Mouse (Mus musculus): ENCODE results near the gene Ovol1. TPM values are rescaled to one million over a fixed set of nuclear protein-coding genes. Genes with fewer than 3 reads are reported as not detected.

Ovol1 gene
- total RNA-seq (2021) = not detected
- long read RNA-seq, experiment 1 = 0 reads
- long read RNA-seq, experiment 2 = 0 reads

GRCm38 (mm10) chr19:5560457-5561041 lies at the start of gene Ovol1:
Gene Ovol1, minus strand, starts transcription at chr19:5560646.
- DNase-seq = no peak
- intact Hi-C loops (cut with DNase I) = no loop called here

- peak; percentile 85 to 97 for DNase-seq
- intact Hi-C loops (cut with DNase I) = no loop called here
These were observed 49.3 kb upstream of the Ovol1 start, which contains the start of gene Kat5 for GRCm38 (mm10) chr19:5609547-5610404. Gene Kat5, minus strand, starts transcription at chr19:5610237.

GRCm38 (mm10) chr19:5609171-5609546 lies 48.7 kb upstream of the Ovol1 start:
- DNase-seq = no peak
- intact Hi-C loops (cut with DNase I) = no loop called here

GRCm38 (mm10) chr19:5608707-5609106 lies 48.3 kb upstream of the Ovol1 start:
- DNase-seq = no peak

GRCm38 (mm10) chr19:5607705-5608410 lies 47.4 kb upstream of the Ovol1 start:
- intact Hi-C loops (cut with DNase I) = no loop called here
- DNase-seq = no peak

More at GRCm38 (mm10) chr19:5608707-5609106, 48.3 kb upstream of the Ovol1 start:
- intact Hi-C loops (cut with DNase I) = no loop called here

- intact Hi-C loops (cut with DNase I) = no loop called here
- no peak for DNase-seq
These were observed 45.8 kb upstream of the Ovol1 start for GRCm38 (mm10) chr19:5606196-5606595.

GRCm38 (mm10) chr19:5605126-5605525 lies 44.7 kb upstream of the Ovol1 start:
- no peak for DNase-seq
- intact Hi-C loops (cut with DNase I) = no loop called here

- DNase-seq = no peak
- intact Hi-C loops (cut with DNase I) = no loop called here
These were observed 43.2 kb upstream of the Ovol1 start for GRCm38 (mm10) chr19:5603664-5604063.

GRCm38 (mm10) chr19:5601752-5602541 lies 41.5 kb upstream of the Ovol1 start, which contains the start of gene Rnaseh2c:
Gene Rnaseh2c, plus strand, starts transcription at chr19:5601873.
- DNase-seq = peak; percentile 42 to 46
- intact Hi-C loops (cut with DNase I) = no loop called here

GRCm38 (mm10) chr19:5599224-5599623 lies 38.8 kb upstream of the Ovol1 start:
- intact Hi-C loops (cut with DNase I) = no loop called here
- no peak for DNase-seq

- intact Hi-C loops (cut with DNase I) = no loop called here
- DNase-seq = no peak
These were observed 31.4 kb upstream of the Ovol1 start for GRCm38 (mm10) chr19:5591888-5592287.

- DNase-seq = no peak
- intact Hi-C loops (cut with DNase I) = no loop called here
These were observed 28.7 kb upstream of the Ovol1 start for GRCm38 (mm10) chr19:5589159-5589558.

GRCm38 (mm10) chr19:5581995-5582394 lies 21.5 kb upstream of the Ovol1 start:
- no peak for DNase-seq
- intact Hi-C loops (cut with DNase I) = no loop called here

GRCm38 (mm10) chr19:5580776-5581175 lies 20.3 kb upstream of the Ovol1 start:
- DNase-seq = no peak
- intact Hi-C loops (cut with DNase I) = no loop called here

- DNase-seq = no peak
- intact Hi-C loops (cut with DNase I) = no loop called here
These were observed 19.5 kb upstream of the Ovol1 start for GRCm38 (mm10) chr19:5579971-5580370.

- intact Hi-C loops (cut with DNase I) = no loop called here
- no peak for DNase-seq
These were observed 14.9 kb upstream of the Ovol1 start for GRCm38 (mm10) chr19:5575336-5575735.

GRCm38 (mm10) chr19:5572331-5573125 lies 12.1 kb upstream of the Ovol1 start:
- DNase-seq = no peak
- intact Hi-C loops (cut with DNase I) = no loop called here

GRCm38 (mm10) chr19:5571831-5572230 lies 11.4 kb upstream of the Ovol1 start:
- DNase-seq = no peak
- intact Hi-C loops (cut with DNase I) = no loop called here

All from gastrocnemius, postnatal 36 days (tissue).